Mouse (Mus musculus): Measurements from ENCODE around the gene Lsg1.

GRCm38 (mm10) chr16:30633906-30634746 lies 46.7 kb upstream of the Lsg1 start:
- TF ChIP-seq POLR2A (IDR thresholded peaks at IDR 0.05; ENCODE audit: control insufficient read depth, low read depth, low read length) (no peak), CTCF (IDR thresholded peaks at IDR 0.05; ENCODE audit: control insufficient read depth, insufficient read depth, insufficient replicate concordance, low read depth, low read length) (no peak)
